Mouse (Mus musculus): ENCODE measurements around the gene Nfic. TPM values are rescaled to one million over a fixed set of nuclear protein-coding genes. Genes with fewer than 3 reads are reported as not detected.

Nfic gene
- total RNA-seq, 2 experiments from 2014 or later, result 219 to 237 TPM

DNA sequence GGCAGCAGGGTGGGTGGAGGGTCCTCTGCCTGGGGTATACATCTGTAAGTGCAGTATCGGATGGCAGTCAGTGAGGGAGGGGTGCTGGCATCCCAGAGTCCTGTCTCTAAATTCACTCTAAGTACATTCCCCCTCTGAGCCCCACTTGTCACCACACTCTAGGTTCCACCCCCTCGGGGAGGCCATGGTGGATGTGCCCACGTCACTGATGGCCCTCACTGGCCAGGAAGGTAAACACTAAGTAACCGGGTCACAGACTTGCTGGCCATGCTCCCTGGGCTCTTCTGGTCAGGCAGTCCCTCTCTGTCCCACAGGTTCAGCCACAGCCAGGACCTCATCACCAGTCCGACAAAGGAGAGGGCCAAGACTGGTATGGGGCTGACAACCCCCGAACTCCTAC, 33.2 kb downstream of the Nfic start:
- intact Hi-C loops (cut with DNase I), result no loop called here
- peak; percentile 21 to 40 for DNase-seq

DNA sequence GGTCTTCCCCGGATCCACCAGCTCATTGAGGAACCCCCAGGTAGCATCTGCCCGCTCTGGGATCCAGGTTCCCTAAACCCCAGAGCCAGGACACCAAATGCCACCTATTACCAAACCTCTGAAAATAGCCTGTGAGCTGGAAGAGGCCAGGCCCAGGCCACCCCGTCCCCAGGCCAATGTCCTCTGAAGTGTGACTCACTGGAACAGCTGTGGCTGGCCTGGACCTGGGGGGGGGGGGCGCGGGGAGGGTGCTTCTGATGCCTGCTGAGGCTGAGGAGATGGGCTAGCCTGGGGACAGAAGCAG, 33.7 kb downstream of the Nfic start:
- peak; percentile 45 to 48 for DNase-seq
- intact Hi-C loops (cut with DNase I), result no loop called here

DNA sequence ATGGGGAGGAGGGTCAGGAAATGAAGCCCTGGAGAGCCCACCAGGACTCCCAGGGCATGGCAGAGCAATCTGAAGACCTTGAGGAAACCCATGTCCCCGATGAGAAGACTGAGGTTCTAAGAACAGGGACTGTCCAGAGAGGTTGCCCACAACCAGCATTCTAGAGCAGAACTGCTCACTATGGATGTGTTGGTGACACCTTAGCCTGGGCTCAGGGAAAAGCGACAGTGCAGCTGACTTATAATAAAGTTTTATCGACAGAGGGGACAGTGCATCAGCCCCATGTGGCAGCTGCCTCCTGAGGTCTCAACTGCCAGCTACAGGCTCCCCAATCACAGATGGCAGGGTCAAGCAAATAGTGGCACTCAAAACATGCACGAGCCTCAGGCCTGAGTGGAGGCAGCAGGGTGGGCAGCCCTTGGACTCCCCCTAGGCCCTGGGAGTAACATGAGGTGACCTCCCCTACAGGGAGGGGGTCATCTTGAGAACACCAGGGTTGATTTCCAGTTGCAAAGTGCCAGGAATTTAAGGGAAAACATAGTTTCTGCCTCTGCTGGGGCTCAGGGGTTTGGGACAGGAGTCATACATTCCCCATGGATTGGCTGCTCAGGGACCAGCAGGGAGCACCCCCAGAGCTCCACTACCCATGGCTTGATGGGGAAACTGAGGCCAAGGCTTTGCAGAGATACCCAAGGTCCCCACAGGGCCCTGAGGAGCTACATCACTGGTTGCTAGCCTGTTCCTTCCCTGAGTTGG, 34.2 kb downstream of the Nfic start:
- DNase-seq, result peak in 1 of 2 experiments; percentile 4
- intact Hi-C loops (cut with DNase I), result no loop called here

DNA sequence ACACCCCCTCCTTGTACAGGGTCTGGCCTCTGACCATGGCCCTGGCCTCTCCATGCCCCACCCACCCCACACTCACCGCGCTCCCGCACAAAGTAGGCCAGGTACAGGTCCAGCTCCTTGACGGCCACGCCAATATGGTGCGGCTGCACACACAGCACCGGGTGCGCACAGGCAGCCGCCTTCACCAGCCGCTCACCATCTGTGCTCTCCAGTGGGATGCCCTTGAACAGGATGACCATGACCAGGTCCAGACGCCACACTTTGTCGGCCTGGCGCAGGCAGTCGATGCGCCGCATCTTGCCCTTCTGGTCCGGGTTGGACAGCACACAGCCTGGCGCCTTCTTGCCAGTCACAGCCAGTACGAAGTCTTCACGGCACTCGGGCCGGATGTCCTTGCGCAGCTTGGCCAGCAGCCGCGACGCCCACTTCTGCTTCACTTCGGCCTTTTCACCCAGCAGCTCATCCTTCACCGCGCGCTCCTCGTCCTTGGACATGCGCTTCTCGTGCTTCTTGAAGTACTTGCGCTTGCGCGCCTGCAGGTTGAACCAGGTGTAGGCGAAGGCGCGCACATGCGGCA, 35.2 kb downstream of the Nfic start:
- peak; percentile 6 to 25 for DNase-seq
- intact Hi-C loops (cut with DNase I), result no loop called here

DNA sequence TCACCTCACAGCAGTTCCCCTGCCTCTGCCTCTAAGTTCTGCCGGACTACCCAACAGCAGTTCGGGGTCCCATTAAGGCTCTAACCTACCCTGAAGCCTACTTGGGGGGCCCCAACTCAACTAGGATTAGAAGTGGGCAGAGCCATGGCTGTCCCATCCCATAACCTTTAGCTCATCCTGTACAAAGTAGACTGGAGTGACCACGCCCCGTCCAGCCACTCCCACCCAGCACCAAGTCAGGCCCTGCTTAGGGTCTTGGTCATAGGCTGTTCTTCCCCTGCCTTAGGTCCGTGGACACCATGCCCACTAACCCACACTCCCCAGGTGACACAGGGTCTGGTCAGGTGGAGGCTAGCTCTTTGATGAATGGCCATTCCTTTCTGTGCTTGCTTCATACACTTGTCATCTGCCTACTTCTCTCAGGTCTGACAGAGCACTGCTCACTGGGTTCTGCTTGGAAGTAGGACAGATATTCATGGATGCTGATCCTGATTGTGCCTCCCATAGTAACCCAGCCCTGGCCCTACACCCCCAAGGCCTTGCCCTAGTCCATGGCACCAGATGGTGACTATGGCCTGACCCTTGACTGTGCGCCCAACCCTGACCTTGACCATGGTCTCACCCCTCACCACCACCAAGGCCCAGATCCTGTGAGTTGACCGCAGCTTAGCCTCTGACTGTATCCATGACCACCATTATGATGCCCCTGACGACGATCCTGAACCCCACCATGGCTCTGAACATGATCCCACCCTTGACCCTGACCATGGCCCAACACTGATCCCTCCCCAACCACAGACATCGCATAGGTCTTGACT, 36.1 kb downstream of the Nfic start:
- peak; percentile 3 to 13 for DNase-seq
- intact Hi-C loops (cut with DNase I), result no loop called here

DNA sequence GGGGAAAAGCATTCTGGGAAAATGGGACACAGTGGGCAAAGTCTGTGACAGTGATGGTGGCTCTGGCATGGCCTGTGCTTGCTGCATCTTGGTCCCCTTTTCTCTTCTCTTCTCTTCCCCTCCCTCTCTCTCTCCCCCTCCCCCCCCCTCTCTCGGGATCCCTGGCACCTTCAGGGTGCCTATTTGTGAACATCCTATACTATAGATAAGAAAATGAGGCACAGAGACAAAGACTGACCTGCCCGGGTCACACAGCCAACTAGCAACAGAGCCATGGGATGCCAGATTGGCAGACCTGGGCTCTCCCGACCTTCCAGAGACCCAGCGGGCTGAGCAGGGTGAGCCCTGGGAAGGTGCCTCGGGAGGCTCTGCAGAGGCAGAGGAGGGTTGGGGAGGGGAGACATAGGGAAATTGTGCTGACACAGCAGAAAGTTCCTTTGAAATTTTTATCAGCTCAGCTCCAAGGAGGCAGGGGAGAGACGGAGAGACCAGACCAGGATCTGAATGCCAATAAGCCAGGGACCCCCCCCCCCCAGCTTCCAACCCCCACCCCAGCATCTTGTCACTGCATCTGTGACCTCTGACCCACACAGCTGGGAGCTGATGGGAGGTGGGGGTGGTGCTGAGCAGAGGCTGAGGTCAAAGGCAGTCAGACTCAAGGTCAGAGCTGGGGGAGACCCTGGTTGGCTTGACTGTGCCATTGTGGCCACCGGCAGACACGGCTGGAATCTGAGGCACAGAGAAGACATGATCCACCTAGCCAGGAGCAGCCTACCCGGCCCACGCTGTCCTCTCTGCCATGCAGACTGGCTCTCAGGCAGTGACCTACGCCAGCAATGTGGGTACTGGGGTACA, 37.0 kb downstream of the Nfic start:
- DNase-seq, result peak; percentile 4 to 13
- intact Hi-C loops (cut with DNase I), result no loop called here

DNA sequence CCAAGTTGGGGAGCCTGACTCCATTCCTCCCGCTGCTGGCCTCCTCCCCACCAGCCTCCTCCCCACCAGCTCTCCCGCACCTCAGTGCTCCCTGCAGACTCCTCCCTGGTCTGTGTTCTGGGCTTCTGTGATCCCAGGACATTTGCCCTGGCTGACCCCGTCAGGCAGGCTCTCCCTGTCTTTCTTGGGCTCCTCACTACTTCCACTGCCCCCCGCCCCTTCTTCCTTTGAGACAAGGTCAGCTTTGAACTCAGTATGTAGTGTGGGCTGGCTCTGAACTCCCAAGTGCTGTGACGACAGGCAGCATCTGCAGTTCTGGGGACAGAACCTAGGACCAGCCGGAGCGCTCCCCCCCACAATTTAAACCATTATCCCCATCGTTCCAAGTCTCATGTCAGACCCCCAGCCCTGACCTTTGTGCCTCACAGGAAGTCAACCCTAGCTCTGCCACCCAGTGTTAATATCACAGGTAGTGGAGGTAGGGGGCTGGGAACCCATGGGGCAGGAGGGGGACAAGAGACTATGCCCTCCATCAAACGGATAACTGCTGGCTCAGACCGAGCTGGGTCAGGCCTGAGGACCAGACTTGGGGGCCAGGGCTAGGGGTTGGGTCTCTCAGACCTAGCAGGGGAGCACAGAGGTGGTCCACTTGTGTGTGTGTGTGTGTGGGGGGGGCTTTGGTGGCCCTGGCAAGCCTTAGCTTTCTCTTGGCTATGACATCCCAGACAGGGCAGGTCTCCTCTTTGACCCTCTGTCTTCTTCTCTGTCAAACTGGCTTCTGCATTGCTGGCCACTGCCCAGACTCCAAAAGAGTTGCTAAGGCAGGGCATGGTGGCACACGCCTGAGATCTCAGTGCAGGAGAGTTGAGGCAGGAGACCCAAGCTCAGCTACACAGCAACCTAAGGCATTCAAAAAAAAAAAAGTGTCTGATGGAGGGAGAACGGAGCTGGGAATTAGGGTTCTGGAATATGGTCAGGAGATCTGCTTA, 37.9 kb downstream of the Nfic start:
- peak; percentile 6 to 20 for DNase-seq
- intact Hi-C loops (cut with DNase I), result no loop called here

DNA sequence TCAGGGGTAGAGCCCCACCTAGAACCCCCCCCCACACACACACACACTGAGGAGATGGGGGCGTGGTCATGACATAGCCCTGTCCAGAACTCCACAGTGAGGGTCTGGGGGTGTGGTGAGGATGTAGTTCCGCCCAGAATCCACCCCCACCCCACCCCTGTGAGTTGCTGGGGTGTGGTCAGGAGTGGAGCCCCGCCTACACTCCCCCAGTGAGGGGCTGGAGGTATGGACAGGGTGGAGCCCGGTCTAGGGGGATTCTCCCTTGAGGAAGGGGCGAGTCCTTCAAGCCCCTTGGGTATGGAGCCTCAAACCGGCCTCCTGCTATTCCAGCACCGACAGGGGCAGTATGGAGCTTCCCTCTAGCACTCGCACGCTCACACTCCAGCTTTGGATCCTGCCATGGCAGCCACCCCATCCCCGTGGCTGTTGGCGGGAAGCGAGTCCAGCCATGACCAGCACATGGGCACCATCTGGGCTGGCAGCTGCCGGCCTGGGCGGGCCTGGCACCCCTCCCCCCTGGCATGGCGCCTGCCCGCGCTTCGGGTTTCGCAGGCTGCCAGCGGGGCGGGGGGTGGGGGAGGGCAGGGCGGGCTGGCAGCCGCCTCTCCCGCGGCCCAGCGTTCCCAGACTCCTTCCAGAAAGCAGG, 38.7 kb downstream of the Nfic start:
- DNase-seq, result peak; percentile 87 to 89
- intact Hi-C loops (cut with DNase I), result no loop called here

DNA sequence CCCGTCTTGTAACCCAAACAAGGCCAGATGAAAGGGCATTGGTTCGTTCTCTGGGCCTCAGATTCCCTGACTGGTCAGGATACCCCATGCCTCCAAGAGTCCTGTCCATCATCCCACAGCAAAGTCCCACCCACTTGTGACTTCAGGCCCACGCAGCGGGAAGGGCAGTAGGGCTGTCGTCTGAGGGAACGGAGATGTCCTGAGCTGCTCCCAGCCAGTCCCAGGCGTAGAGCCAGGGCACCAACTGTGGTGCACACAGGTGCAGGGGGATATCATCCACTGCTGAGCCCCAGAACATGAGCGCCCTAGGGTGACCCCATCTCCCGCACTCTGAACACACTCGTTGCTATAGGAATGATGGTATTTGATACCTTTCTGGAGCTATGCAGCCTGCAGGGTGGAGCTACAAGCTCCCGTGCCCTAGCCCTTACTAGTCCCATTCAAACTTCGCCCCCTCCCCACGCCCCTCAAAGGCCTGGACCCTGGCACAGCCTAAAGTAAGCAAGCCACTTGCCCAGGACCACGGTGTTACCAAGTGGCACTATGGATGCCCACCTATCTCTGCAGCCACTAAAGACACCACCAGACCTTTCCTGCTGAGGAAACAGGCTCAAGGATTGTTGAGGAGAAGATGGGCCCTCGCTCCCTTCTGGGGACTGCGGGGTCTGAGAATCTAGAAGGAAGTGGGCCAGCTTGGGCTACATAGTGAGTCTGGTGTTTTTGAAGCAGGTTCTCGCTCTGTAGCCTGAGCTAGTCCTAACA, 39.7 kb downstream of the Nfic start:
- DNase-seq, result peak in 1 of 2 experiments; percentile 77
- intact Hi-C loops (cut with DNase I), result loop anchor here (1.0 kb wide), 1 partner anchor 10 kb away; no protein-coding TSS in a partner anchor

DNA sequence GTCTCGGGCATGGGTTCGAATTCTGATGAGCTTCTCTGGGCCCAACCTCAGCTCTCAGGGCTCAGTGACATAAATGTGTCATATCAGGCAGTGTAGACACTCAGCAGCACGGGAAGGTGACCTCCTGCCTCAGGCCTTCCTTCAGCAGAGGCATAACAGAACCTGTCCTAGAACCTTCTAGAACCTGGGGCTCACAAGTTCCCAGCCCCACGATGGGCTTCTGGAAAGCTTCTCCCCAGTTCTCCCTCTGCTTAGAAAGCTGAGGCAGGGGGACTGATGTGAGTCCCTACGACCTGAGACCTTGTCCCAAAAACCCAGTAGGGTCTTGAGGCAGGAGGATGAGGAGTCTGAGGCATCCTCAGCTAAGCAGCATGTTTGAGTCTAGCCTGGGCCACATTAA, 40.3 kb downstream of the Nfic start:
- intact Hi-C loops (cut with DNase I), result loop anchor here (1.0 kb wide), 1 partner anchor 10 kb away; no protein-coding TSS in a partner anchor

DNA sequence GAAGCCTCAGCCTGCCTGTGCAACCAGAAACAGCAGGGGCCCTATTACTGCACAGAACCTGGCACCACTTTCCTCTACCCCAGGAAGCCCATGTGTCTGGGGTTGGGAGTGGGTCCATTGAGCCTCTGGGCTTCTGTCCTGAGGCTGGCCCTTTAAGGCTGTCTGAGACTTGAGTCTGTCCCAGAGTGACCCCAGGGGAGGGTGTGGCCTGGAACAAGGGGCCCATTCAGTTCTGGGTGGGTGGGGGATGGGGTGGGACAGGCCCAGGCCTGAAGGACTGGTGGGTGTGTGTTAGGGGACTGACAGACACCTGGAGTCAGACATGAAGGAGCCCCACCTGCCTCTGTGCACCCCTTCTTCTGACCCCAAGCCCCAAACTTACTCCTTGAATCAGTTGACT, 40.8 kb downstream of the Nfic start:
- intact Hi-C loops (cut with DNase I), result loop anchor here (1.0 kb wide), 1 partner anchor 11 kb away; no protein-coding TSS in a partner anchor
- DNase-seq, result peak in 1 of 2 experiments; percentile 64

More for the DNA sequence above, 40.3 kb downstream of the Nfic start:
- DNase-seq, result no peak

DNA sequence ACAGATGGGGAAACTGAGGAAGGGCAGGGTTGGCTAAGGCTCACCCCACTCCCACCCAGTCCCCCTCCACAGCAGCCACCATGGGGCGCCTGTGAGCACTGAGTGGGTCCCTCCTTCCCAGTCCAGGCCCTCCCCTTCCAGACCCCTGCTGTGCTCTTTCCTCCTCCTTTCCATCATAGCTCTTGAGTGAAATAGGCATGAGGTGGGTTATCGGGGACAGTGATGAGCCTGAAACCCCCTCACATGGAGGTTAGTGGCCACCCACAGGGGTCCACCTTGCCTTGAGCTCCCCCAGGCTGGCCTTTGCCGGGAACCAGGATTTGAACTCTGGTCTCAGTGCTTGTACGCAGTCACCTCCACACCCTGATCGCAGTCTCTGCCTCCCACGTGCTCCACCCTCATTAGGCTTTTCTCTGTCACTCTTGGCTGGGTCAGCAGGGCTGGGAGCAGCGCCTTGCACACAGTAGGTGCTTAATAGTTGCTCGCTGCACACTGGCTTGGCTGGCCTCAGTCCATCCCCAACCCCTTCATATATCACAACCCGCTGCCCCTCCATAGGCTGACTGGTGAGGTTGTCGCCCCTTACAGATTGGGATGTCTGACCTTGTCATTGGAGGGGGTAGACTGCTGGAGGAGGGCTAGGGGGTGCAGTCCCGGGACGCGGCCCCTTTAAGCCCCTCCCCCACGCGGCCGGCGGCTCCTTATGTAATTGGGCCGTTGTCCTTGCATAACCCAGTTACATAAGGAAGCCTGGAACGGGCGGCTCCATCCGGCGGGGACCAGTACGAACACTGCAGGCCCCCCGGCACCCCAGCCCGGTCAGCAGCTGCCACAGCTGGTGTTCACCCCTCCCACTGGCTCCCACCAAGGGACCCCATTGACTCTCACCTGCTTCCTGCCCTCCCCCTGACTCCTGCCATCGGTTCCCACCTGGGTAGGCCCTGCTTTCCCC, 41.8 kb downstream of the Nfic start:
- intact Hi-C loops (cut with DNase I), result no loop called here
- DNase-seq, result peak; percentile 88 to 93

DNA sequence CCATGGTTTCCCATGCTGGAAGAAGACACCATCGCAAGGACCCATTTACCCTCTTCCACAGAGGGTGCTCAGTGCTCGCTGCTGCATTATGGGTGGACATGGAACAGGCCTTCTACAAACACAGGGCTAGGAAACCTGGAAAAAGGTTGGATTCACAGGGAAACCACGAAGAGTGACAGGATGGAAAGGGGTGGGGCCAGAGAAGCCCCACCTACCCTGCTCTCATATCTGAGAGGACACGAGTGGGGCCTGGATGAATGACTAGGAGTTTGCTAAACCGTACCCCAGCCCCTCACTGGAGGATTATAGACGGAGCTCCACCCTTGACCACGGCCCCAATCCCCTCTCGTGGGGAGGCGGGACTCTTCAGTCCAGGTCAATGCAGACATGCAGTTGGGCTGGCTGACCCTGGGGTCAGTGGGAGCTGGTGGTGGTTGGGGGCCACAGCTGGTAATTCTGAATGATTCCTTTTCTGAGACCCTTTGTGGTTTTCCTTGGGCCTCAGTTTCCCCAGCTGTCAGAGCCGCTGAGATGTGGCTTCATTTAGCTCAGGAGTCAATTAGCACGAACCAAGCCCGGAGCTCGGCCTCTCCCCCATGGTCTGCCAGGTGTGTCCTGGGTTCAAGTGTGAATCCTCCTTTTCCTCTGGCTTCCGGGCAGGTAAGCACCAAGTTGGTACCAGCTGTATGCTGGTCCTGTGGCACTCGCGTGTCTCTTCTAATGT, 42.7 kb downstream of the Nfic start:
- intact Hi-C loops (cut with DNase I), result no loop called here
- DNase-seq, result peak in 1 of 2 experiments; percentile 18

DNA sequence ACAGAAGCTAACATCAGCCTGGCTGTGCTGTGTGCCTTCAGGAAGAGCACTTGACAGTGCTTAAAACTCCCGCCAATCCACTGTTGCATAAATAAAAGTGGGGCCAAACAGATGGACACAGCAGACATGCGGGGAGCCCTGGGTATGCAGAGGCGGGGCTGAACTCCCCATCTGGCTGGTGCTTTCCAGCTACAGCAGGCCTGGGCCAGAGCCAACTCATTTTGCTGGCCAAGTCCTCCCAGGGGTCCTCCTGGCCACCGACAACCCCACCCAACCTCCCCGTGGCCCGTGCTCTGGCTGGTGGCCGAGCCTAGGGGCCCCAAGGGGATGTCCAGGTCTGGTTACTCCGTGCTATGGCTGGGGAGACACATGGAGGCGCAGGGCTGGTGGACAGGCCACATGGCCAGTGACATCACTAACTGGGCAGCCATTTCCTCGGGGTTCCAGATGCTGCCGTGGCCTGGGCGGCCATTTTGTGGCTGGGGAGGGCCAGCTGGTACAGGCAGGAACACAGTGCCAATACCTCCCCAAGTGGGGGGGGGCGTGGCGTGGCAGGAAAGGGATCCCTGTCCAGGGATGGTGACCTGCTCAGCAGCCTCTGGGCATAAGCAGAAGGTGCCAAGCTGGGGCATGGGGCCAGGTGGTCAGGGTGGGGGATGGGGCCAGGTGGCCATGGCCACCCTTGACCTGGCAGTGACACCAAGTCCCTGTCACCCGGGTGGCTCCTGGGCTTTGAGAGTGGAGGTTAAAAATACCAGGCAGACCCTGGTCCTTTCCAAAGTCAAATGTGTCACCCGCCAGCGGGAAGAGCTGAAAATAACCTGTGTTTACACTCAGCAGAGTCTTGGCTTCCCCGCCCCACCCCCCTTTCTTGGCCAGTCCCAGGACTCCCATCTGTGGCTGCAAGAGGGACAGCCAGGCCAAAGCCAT, 43.7 kb downstream of the Nfic start:
- peak; percentile 92 to 98 for DNase-seq
- intact Hi-C loops (cut with DNase I), result no loop called here

DNA sequence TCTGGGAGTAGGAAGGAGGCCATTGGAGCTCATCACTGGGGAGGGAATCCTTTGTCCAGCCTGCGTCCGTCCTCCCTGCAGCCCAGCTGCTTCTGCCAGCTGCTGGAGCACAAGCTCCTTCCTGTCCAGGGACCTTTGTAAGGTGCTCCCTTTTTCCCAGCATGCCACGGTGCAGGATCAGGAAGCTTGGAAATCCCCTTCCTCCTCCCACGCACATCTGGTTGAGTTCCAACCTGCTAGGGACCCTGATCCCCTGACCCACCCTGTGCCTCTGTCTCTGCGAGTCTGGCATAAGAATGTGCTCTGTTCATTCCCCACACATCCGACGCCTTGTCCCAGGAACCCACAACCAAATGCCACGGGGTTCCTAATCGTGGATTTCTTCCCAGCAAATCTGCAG, 44.5 kb downstream of the Nfic start:
- DNase-seq, result no peak
- intact Hi-C loops (cut with DNase I), result no loop called here

All from gastrocnemius, postnatal 36 days (tissue).